ENCODE assay signal across 8 mouse cellular contexts in genomic region chr6:84018906-84019550, GRCm38 (mm10). TPM values are rescaled to one million over a fixed set of nuclear protein-coding genes. Genes with fewer than 3 reads are reported as not detected.
DNase-seq lines count a peak whose midpoint lies in the region; ATAC-seq lines count a peak whose summit lies in the region.

No protein-coding gene starts in this region.

- peak overlapping the region; percentile 30 for H3K4me3 ChIP-seq in hindbrain, embryonic 12.5 days
- H3K4me3 ChIP-seq in limb, embryonic 15.5 days: peak overlapping the region; percentile 41
- H3K4me3 ChIP-seq in midbrain, embryonic 16.5 days (ENCODE audit: low read depth, low read length): peak overlapping the region; percentile 32

- H3K27me3 ChIP-seq in hindbrain, embryonic 12.5 days: peaks cover 23% of the 10 kb centered on the region
- H3K27me3 ChIP-seq in limb, embryonic 15.5 days: peaks cover 21% of the 10 kb centered on the region
- H3K27me3 ChIP-seq in midbrain, embryonic 16.5 days (ENCODE audit: control insufficient read depth, insufficient read depth, low read depth, low read length): peaks cover 12% of the 10 kb centered on the region

- H3K36me3 ChIP-seq in hindbrain, embryonic 12.5 days: no peaks in the 10 kb centered on the region
- H3K36me3 ChIP-seq in limb, embryonic 15.5 days: no peaks in the 10 kb centered on the region
- H3K36me3 ChIP-seq in midbrain, embryonic 16.5 days (ENCODE audit: control insufficient read depth, insufficient read depth, low read length): no peaks in the 10 kb centered on the region

- peak overlapping the region; percentile 44 for H3K9ac ChIP-seq in hindbrain, embryonic 12.5 days
- 0 out of 2 replicates have a peak overlapping the region, but pooled peaks have one; percentile 7 for H3K9ac ChIP-seq in limb, embryonic 15.5 days
- 0 out of 2 replicates have a peak overlapping the region, but pooled peaks have one; percentile 40 for H3K9ac ChIP-seq in midbrain, embryonic 16.5 days (ENCODE audit: low read depth, low read length)

- peak overlapping the region; percentile 65 for H3K4me2 ChIP-seq in hindbrain, embryonic 12.5 days (replicated peaks)
- peak overlapping the region; percentile 75 for H3K4me2 ChIP-seq in limb, embryonic 15.5 days
- H3K4me2 ChIP-seq in midbrain, embryonic 16.5 days (ENCODE audit: low read length): peak overlapping the region; percentile 73

- no peak overlapping the region for H3K27ac ChIP-seq in hindbrain, embryonic 12.5 days
- H3K27ac ChIP-seq in limb, embryonic 15.5 days: 0 out of 2 replicates have a peak overlapping the region, but pooled peaks have one; percentile 24
- no peak overlapping the region for H3K27ac ChIP-seq in midbrain, embryonic 16.5 days (ENCODE audit: low read length)

- no peak for ATAC-seq in hindbrain, embryonic 12.5 days (ENCODE audit: low FRiP score)
- peak; percentile 53; the same call in 1 of the 2 replicates for ATAC-seq in limb, embryonic 15.5 days (ENCODE audit: insufficient number of reproducible peaks, low FRiP score, low TSS enrichment, low read depth)
- no peak for ATAC-seq in midbrain, embryonic 16.5 days
- ATAC-seq in megakaryocyte-erythroid progenitor cell, adult 5-6 weeks (replicated peaks; ENCODE audit: low FRiP score, low TSS enrichment, poor library complexity, severe bottlenecking): no peak

- peaks cover 10% of the 10 kb centered on the region for H3K4me1 ChIP-seq in hindbrain, embryonic 12.5 days
- H3K4me1 ChIP-seq in limb, embryonic 15.5 days: peaks cover 12% of the 10 kb centered on the region
- H3K4me1 ChIP-seq in midbrain, embryonic 16.5 days (ENCODE audit: control insufficient read depth, insufficient read depth, low read length): peaks cover 5% of the 10 kb centered on the region; the same call in 1 of the 2 replicates

- H3K9me3 ChIP-seq in hindbrain, embryonic 12.5 days (replicated peaks): no peaks in the 10 kb centered on the region
- H3K9me3 ChIP-seq in limb, embryonic 15.5 days: no peaks in the 10 kb centered on the region
- H3K9me3 ChIP-seq in midbrain, embryonic 16.5 days (replicated peaks; ENCODE audit: control insufficient read depth, low read length, poor library complexity, severe bottlenecking): no peaks in the 10 kb centered on the region

- WGBS in hindbrain, embryonic 12.5 days: 4% methylated on average over 28 of the region's 28 CpGs
- WGBS in limb, embryonic 15.5 days: 2% methylated on average over 28 of the region's 28 CpGs
- 5% methylated on average over 28 of the region's 28 CpGs for WGBS in midbrain, embryonic 16.5 days

- DNase-seq in urinary bladder, adult 2 months (ENCODE audit: low spot score): peak; percentile 48
- DNase-seq in urinary bladder, postnatal 10 days (ENCODE audit: low spot score): no peak
- DNase-seq in forelimb bud, embryonic 11.5 days (ENCODE audit: low read depth, low spot score): peak; percentile 42
- DNase-seq in T-cell, adult 2 months (ENCODE audit: low spot score): no peak

RNA-seq across cellular contexts. Expression of gene Dysf, which starts 10.6 kb away (rescaled TPM):
- 14.9 and 17.6 TPM in 2 replicates for polyA plus RNA-seq in urinary bladder, adult 2 months (2012; rRNA removed)
- 4.9 and 7.5 TPM in 2 replicates for polyA plus RNA-seq in hindbrain, embryonic 12.5 days (2016; fragmentation: Nextera tagmentation; extraction: Ambion mirVana)
- polyA plus RNA-seq in limb, embryonic 15.5 days (2015; fragmentation: Nextera tagmentation; extraction: Ambion mirVana): 11.0 and 13.4 TPM in 2 replicates
- 1.8 and 2.3 TPM in 2 replicates for polyA plus RNA-seq in midbrain, embryonic 16.5 days (2015; fragmentation: Nextera tagmentation; extraction: Ambion mirVana)
- not detected in 2 replicates for total RNA-seq in megakaryocyte-erythroid progenitor cell, adult 5-6 weeks (2014; fragmentation: Nextera tagmentation)
- not detected in 2 replicates for total RNA-seq in megakaryocyte-erythroid progenitor cell, adult 5-6 weeks (2017)

Comparison
In these comparisons a context has a peak if more than half of its experiments do, and no peak if none do; other contexts are left out.
1. DNase-seq: peak in urinary bladder, adult 2 months (single experiment) and forelimb bud, embryonic 11.5 days (single experiment); none in urinary bladder, postnatal 10 days (single experiment) and T-cell, adult 2 months (single experiment).
2. Peak in every context shown above with its lines, with median percentiles within 50 percentile points of each other: H3K4me2 ChIP-seq, H3K4me3 ChIP-seq and H3K9ac ChIP-seq.